In genomic region chr6:134205726-134206125, GRCm38 (mm10) we compare ENCODE assay signal across 25 mouse cellular contexts.
DNase-seq lines count a peak whose midpoint lies in the region; ATAC-seq lines count a peak whose summit lies in the region.
"Had no signal": no experiment of that assay in that cellular context is flagged by ENCODE, and none has a peak within 500 bp of the region (broad histone marks: within the 10 kb centered on the region; RNA-seq: fewer than 3 reads in every experiment).

No protein-coding gene starts in this region.

- peak overlapping the region; percentile 36 for H3K27ac ChIP-seq in heart, embryonic 12.5 days (ENCODE audit: poor library complexity, severe bottlenecking)
- H3K27ac ChIP-seq: forebrain, embryonic 12.5 days; hindbrain, embryonic 10.5 days; hindbrain, embryonic 15.5 days; layer of hippocampus, adult 2 months; liver, embryonic 12.5 days; macrophage; midbrain, embryonic 13.5 days; neural tube, embryonic 13.5 days; stomach, embryonic 15.5 days had no signal

- peaks cover 59% of the 10 kb centered on the region for H3K4me1 ChIP-seq in heart, embryonic 12.5 days (replicated peaks)

- no peak overlapping the region for H3K4me2 ChIP-seq in heart, embryonic 12.5 days
- H3K4me2 ChIP-seq: forebrain, embryonic 12.5 days; hindbrain, embryonic 15.5 days; liver, embryonic 12.5 days; midbrain, embryonic 13.5 days; neural tube, embryonic 13.5 days; stomach, embryonic 15.5 days had no signal

- no peaks in the 10 kb centered on the region for H3K27me3 ChIP-seq in heart, embryonic 12.5 days (replicated peaks)
- H3K27me3 ChIP-seq: forebrain, embryonic 12.5 days; hindbrain, embryonic 15.5 days; liver, embryonic 12.5 days; midbrain, embryonic 13.5 days; neural tube, embryonic 13.5 days; stomach, embryonic 15.5 days had no signal

- no peaks in the 10 kb centered on the region for H3K9me3 ChIP-seq in heart, embryonic 12.5 days (replicated peaks)
- H3K9me3 ChIP-seq: forebrain, embryonic 12.5 days; hindbrain, embryonic 10.5 days; hindbrain, embryonic 15.5 days; liver, embryonic 12.5 days; midbrain, embryonic 13.5 days; neural tube, embryonic 13.5 days; stomach, embryonic 15.5 days had no signal

- WGBS in heart, embryonic 12.5 days: 48% methylated on average over 5 of the region's 5 CpGs

- H3K9ac ChIP-seq in heart, embryonic 12.5 days: no peak overlapping the region
- H3K9ac ChIP-seq: forebrain, embryonic 12.5 days; hindbrain, embryonic 15.5 days; liver, embryonic 12.5 days; liver, postnatal 0 days; midbrain, embryonic 13.5 days; neural tube, embryonic 13.5 days; stomach, embryonic 15.5 days had no signal

- no peak overlapping the region for H3K4me3 ChIP-seq in heart, embryonic 12.5 days
- H3K4me3 ChIP-seq: forebrain, embryonic 12.5 days; hindbrain, embryonic 10.5 days; hindbrain, embryonic 15.5 days; layer of hippocampus, adult 2 months; liver, embryonic 12.5 days; midbrain, embryonic 13.5 days; neural tube, embryonic 13.5 days; stomach, embryonic 15.5 days had no signal

- ATAC-seq in heart, embryonic 12.5 days (ENCODE audit: insufficient number of reproducible peaks, low FRiP score): no peak
- ATAC-seq: liver, embryonic 12.5 days; liver, postnatal 0 days; lung, postnatal 0 days; midbrain, embryonic 13.5 days had no signal

- no peaks in the 10 kb centered on the region for H3K36me3 ChIP-seq in heart, embryonic 12.5 days
- H3K36me3 ChIP-seq: forebrain, embryonic 12.5 days; hindbrain, embryonic 10.5 days; hindbrain, embryonic 15.5 days; liver, embryonic 12.5 days; midbrain, embryonic 13.5 days; neural tube, embryonic 13.5 days; stomach, embryonic 15.5 days had no signal

- DNase-seq in adrenal gland, adult (ENCODE audit: inconsistent age in 2 of 2, low spot score in 1 of 2): peak; percentile 69 to 92
- DNase-seq in adrenal gland, postnatal 4 days (ENCODE audit: low spot score in 2 of 2): no peak
- DNase-seq in heart, postnatal 4 days: no peak
- peak; percentile 51 to 70 for DNase-seq in adrenal gland, postnatal 36 days
- no peak for DNase-seq in lung, adult 18-20 months
- no peak for DNase-seq in cerebellum, postnatal 10 days
- DNase-seq: cerebellum, adult 18-20 months; cerebellum, postnatal 14 days; gastrocnemius, postnatal 10 days; kidney, adult 2 months; kidney, postnatal 36 days; left cerebral cortex, postnatal 4 days; liver, postnatal 0 days; right cerebral cortex, postnatal 14 days had no signal

Comparison
In these comparisons a context has a peak if more than half of its experiments do, and no peak if none do; other contexts are left out.
1. DNase-seq: peak in adrenal gland, adult (2 of 2) and adrenal gland, postnatal 36 days (2 of 2); none in adrenal gland, postnatal 4 days (0 of 2), heart, postnatal 4 days (single experiment), lung, adult 18-20 months (0 of 2) and cerebellum, postnatal 10 days (0 of 2).